Mouse (Mus musculus) MEL (cell line): ENCODE measurements at regions not wholly inside any gene's neighbourhood (a gene's known extent, or its start where the extent isn't known, plus 50 kb on each side); places are given as distances from the start of the nearest gene placed in this dataset.

Source experiments
- EP300 ChIP-seq, 2 experiments: IDR thresholded peaks; 2 replicates each; pipeline ENCODE4 v1.6.1; 2011; ENCODE audit warnings: improper control_type of control experiment in 2 of 2, low read length in 2 of 2, low read depth in 1 of 2, mild to moderate bottlenecking in 1 of 2
- KAT2A ChIP-seq: conservative IDR thresholded peaks from 2 replicates; pipeline ENCODE4 v1.6.1; 2012; ENCODE audit warnings: low read depth, low read length, improper control_type of control experiment, inconsistent platforms
- NRF1 ChIP-seq: IDR thresholded peaks from 2 replicates; pipeline ENCODE4 v1.6.1; 2014; ENCODE audit warnings: low read depth, mild to moderate bottlenecking, inconsistent platforms, low read length, improper control_type of control experiment, moderate library complexity; ENCODE audit not compliant: poor library complexity, insufficient read depth, severe bottlenecking

DNA sequence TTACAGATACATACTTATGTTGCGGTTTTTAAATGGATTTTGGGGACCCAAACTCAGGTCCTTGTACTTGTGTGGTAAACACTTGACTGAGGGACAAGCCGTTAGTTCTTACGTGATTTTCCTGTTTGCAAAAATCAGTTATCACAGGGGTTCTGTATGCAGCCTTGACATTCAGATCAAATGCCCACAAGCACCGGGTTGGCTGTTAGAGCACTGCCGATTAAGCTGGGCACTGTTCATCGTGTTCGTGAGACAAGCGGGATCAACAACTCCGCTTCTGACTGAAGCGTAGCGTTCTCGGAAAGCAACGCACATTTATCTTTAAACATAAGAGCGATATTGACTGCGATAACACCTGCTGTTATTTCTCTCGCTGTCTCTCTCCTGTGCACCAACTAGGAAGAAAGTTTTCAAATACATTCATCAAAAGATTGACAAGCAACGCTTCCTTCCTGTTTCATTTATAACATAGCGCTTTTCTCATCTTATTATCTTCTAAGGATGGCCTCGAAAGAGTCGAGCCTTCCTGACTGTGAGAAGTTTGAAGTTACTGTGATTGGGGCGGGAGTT, 97.8 kb upstream of the Stt3b start:
- TF ChIP-seq NRF1 (no peak), KAT2A (no peak), EP300 (IDR thresholded peaks at IDR 0.05; ENCODE audit: low read depth in 1 of 2, low read length in 2 of 2) (no peak)
